Mouse (Mus musculus) fat pad, adult 2 months (tissue): Measurements from ENCODE around the gene Npy2r.

ENCODE experiments used
- DNase-seq: peaks from one replicate; pipeline ENCODE4 v3.0.0-alpha.2; 2011; ENCODE audit warnings: low read depth, low spot score; ENCODE audit errors: extremely low read depth

The Npy2r gene

DNA sequence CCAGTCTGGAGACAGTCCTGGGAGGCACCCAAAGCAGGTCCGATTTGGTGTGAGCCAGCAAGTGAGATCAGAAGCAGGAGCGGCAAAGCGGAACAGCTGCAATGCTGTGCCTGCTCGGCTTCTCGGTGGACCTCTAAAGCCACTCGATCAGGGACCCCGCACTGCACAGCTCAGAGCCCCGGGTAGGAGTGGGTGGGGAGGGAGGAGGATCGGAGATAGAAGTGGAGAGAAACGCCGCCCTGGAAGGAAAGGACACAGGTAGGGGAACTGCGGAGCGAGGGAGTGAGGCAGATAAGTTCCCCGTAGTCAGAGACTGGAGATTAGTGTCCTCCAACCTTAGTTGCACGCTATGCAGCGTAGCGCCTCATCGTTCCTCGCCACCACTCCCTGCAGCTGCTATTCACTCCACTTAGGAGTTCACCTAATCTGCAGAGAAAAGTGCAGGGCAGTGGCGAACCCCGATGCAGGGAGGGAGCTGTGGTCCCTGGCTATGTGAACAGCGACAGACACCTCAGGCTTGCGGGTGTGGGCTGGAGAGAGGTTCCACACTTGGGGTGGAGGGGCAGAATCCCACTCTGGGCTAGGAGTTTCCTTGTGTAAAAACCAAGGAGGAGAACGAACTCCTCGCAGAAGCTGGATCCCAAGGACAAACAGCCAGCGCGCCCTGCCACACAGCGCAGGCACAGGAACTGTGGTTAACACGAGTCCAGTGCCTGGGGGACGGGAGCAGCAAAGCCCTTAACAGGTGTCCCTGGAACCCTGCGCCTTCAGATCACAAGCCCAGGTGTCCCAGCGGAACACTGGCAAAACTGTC is at the start of gene Npy2r:
Gene Npy2r (minus strand): TSS at position 177 of the 814 bp plus-strand sequence.
- DNase-seq, result no peak

DNA sequence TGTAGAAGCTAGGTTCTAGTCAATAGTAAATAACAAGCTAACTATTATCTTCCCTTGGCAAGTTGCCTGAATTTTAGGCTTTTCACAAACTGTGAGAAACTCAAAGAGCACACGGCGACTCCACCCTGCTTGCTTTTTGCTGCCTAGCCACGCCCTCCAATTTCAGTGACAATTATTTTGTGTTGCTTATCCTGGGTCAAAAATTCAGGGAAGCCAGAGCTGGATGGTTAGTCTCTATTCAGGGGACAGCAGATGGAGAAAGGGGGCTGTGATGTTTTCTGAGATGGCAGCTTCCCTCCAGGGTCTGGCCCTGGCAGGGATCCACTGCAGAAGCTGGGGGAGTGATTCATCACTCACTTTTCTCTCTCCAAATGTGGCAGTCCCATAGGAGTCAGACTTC is 9.9 kb upstream of the Npy2r start:
- DNase-seq, result no peak

DNA sequence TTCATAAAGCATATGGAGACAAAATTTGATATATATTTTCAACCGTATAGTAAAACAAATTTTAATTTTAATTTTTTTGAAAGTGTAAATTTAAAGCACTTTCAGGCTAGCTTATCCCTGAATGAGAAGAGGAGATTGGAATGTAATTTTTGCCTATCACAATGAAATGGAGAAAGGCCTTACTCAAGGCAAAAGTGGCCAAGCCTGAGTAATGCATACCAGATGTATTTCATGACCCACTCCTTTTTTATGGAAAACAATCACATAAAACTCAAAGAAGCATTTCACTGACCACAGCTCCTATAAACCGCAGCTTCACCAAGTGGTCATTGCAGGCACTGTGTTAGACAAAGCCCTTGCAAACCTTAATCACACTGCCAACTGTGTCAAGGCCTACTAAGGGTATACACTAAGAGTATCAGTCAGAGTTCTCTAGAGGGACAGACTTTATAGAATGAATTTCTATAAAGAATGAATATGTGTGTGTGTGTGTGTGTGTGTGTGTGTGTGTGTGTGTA is 8.5 kb upstream of the Npy2r start:
- no peak for DNase-seq

DNA sequence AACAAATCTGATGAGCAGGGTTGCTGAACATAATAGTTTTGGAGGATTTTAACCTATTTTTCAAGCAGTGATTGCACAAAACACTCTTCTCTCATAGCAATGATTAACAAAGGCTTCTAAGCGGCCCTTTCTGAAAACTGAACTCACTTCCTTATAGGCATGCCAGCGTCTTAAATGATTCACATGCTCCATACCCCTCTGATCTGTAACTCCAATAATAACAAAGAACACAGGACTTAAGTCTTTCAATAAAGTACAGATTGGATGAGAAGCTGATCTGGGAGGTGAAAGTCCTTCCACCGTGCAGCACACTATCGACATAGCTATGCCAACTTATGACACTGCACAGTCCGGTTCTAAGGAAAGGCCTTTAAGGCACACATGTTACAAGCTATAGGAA is 2.0 kb upstream of the Npy2r start:
- DNase-seq, result no peak

DNA sequence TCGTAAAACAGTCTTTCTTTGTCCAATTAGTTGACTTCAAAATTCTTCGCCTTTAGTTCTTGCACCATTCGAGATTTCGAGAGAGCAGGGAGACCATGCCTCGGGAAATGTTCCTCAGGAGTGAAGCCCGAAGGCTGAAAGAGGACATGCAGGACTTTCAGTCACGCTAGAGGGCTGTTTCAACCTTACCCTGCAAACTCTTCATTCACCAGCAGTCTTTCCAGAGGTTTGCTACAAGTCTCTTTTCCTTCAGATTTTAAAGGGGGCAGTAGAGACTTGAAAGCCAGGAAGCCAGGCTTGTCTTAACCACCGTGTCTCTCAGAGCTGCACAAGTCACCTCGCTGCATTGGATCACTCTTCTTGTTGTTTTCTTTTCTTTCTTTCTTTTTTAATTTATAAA is 869 bp upstream of the Npy2r start:
- DNase-seq, result no peak

DNA sequence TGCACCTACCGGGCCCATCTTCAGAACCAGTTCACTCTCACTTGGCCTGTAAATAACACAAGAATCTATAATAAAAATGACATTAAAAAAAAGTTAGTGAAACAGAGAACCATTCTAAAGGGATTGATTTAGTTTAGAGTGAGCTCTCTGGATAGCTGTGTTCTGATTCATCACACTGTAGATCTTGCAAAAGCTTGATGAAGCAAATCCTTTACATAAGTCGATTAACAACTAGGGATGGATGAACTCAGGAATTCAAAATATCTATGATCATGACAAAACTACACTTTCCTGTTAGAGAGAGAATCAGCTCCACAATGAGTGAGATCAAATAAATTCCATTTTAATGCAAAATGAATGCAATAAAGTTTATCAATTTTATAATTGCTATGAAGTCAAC is 6.4 kb downstream of the Npy2r start:
- DNase-seq, result no peak

DNA sequence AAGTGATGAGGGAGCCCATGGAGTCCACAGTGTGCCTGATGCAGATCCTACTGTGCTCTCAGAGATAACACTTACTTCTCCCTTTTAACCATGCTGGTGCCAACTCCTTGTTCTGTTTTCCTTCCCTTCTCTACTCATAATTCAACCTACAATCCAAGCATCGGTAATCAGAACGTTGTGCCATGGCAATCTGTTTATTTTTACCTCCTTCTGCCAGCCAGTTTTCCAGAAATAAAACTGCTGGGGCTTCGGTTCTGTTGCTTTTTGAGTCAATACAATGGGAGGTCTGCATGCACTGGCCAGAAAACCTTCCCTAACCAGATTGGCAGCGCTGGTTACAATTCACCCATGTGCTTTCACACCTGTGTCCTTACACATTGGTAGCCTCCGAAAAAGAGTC is 7.9 kb downstream of the Npy2r start:
- no peak for DNase-seq

DNA sequence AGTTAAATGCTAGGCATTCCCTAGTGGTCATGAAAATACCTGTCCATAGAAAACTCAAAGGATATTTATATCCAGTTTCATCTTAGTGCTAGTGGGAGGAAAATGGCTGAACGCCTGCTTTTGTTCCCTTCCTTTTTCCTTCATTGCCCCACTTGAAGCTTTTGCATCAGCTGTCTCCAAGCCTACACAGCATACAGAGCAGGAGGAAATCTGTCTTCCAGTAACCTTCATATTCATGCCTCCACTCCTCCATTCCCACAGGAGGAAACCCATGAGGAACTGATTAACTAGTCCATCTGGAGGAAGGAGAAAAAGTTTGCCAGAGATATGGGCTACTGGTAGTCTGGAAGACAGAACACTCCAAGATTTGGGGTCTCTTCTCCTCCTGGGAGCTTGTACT is 23.1 kb downstream of the Npy2r start:
- no peak for DNase-seq

DNA sequence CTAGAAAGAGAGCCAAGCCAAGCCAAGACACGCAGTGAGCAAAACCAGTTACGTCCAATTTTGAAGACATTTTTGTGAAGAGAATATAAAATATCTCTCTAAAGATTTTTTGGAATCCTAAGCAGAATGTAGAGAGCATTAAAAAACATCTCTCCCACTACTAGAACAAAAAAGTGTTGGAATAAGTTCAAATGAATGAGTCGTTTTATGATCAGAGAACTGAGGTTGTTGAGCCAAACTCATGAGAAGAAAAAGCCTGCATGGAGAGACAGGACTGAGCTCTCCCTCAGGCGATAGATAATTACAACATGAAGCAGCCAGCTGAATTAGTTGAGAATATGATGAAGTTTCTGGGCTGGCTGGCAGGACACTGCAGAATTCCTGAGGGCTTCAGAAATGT is 49.9 kb downstream of the Npy2r start:
- no peak for DNase-seq
